Mouse (Mus musculus) testis, adult 10 weeks (tissue): ENCODE results near the gene Kcng4. TPM values are rescaled to one million over a fixed set of nuclear protein-coding genes. Genes with fewer than 3 reads are reported as not detected.

Source experiments
- polyA plus RNA-seq: library from polyadenylated mRNA; stranded (reverse); fragments of 350-450 nt; fragmentation: Illumina TruSeq; extraction: RNeasy Lipid Tissue Mini Kit (QIAGEN cat#74804); gene quantifications from one replicate; pipeline ENCODE4 v1.2.3, GENCODE M21; 2014; ENCODE audit warnings: low read depth, low replicate concordance

The Kcng4 gene
- polyA plus RNA-seq = 1.4 TPM

DNA sequence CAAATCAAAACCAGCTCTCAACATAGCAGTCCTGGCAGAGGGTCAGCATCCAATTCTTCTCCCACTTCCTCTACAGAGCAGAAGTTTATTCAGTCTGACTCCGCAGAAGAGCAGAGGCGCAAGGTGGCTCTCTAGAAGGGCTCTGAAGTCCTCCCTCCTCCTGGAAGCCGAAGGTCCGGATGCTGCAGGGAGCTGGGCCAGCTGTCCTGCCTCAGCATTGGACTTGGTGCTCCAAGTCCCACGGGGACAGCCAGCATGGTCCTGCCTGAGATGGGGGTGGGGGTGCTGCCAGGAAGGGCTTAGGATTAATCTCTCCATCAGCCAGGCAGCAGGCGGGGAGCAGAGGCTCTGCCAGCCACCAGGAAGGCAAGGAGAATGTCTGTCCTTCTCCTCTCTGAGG is at the start of gene Kcng4:
Gene Kcng4 (minus strand): TSS at position 303 of the 400 bp plus-strand sequence.

DNA sequence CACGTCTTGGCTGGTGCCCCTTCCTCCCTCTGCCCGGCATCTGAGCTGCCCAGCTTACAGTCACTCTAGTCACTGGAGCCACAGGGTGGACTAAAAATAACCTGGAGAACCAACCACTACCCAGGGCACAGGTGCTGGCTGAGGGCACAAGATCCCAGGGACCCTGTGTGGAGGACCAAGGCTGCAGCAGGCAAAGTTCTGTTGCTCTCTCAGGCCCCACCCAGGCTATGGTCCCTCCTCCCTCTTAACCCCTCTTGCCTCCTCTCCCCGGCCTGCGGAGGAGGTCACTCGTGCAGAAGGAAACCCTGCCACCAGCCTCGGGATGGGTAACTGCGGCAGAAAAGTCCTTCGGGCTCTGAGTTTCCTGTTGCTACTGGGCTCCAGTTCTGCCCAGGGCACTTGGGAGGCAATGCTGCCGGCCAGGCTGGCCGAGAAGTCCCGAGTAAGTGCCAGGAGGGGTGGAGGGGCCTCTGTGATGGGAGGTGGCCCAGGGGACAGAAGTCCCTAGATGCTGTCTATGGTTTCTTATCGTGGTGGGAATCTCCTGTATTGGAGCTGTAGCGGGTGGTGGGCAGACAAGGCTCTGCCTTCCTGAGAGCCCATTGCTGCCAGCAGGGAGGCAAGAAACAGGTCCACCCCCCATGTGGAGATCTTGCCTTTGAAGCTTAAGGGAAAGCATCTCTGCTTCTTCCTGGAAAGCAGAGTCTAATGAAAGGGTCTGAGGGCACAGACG is 30.9 kb upstream of the Kcng4 start, which contains the start of gene Wfdc1:
Gene Wfdc1 (plus strand): TSS at position 147 of the 733 bp plus-strand sequence.

DNA sequence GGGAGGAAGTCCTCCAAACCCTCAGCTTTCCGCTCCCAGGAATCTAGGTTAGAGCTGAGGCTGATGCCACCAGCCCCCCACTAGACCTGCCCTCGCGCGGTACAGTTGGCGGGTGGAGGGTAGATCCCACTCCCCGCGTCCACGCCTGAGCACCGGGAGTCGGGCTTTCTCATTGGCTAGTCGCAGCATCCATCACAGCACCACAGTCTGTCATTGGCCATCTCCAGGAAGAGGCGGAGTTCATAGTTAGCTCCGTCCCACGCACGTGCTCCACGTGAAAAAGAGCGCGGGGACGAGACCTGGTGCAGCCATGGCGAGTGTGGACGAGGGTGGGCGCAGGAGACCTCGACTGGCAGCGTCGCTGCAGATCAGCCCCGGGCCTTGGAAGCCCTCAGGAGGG is 23.0 kb downstream of the Kcng4 start, which contains the start of gene Adad2:
Gene Adad2 (plus strand): TSS at position 277 of the 400 bp plus-strand sequence.

GRCm38 (mm10) chr8:119604996-119605395 is 30.5 kb downstream of the Kcng4 start, which contains the start of gene Taf1c:
Taf1c (minus strand) TSS chr8:119605222.

GRCm38 (mm10) chr8:119574437-119575365 is 60.8 kb downstream of the Kcng4 start, which contains the start of the genes Hsdl1 and Dnaaf1:
Hsdl1 (minus strand) TSS chr8:119575183.
Dnaaf1 (plus strand) TSS chr8:119575235.

Other genes starting within 250 kb of the Kcng4 start
- 0.41 TPM for gene Mlycd, start 240.8 kb downstream of the Kcng4 start, polyA plus RNA-seq
- gene Osgin1, start 201.6 kb downstream of the Kcng4 start, polyA plus RNA-seq = 6.7 TPM
- gene Necab2, start 189.0 kb downstream of the Kcng4 start, polyA plus RNA-seq = 0.63 TPM
- 0.17 TPM for gene Slc38a8, start 134.0 kb downstream of the Kcng4 start, polyA plus RNA-seq
- 16.9 TPM for gene Mbtps1, start 76.9 kb downstream of the Kcng4 start, polyA plus RNA-seq
- 6.0 TPM for gene Hsdl1, start 60.5 kb downstream of the Kcng4 start, polyA plus RNA-seq
- gene Dnaaf1, start 60.4 kb downstream of the Kcng4 start, polyA plus RNA-seq = 38.7 TPM
- gene Taf1c, start 30.5 kb downstream of the Kcng4 start, polyA plus RNA-seq = not detected
- gene Adad2, start 22.9 kb downstream of the Kcng4 start, polyA plus RNA-seq = 0.21 TPM
- 3.9 TPM for gene Wfdc1, start 30.7 kb upstream of the Kcng4 start, polyA plus RNA-seq
- not detected for gene Atp2c2, start 64.3 kb upstream of the Kcng4 start, polyA plus RNA-seq
- gene Tldc1, start 142.7 kb upstream of the Kcng4 start, polyA plus RNA-seq = 1.3 TPM
- gene Cotl1, start 204.9 kb upstream of the Kcng4 start, polyA plus RNA-seq = 0.59 TPM
- gene Klhl36, start 226.6 kb upstream of the Kcng4 start, polyA plus RNA-seq = not detected